8 mouse cellular contexts compared by ENCODE assay signal in the genomic region with DNA sequence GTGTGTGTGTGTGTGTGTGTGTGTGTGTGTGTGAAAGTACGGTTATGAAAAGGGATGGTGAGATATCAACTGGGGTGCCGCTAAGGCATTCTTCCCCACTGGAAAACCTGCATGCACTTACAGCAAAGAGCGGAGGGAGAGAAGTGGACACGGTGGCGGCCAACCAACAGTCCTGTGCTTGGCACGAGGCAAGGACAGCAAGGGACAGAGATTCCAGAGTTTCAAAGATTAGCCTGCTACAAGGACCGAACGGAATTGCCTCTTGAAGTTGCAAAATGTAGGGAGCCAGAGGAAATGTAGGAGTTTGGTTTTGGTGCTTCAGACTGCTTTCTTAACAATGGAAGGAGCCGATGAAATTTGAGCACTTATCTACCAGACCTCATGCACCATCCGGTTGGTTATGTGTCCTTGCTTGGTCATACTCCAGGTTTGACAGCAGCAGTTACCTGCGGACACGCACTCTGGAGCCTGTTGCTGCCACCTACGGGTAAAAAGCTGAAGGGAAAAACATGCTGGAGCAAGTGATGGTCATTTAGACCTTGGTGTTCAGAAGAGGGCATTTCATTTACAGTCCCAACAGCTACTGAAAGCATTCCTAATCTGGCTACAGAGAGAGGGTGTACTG. TPM values are rescaled to one million over a fixed set of nuclear protein-coding genes. Genes with fewer than 3 reads are reported as not detected.
DNase-seq lines count a peak whose midpoint lies in the region; ATAC-seq and TF ChIP-seq lines count a peak whose summit lies in the region.

No protein-coding gene starts in this region.

- H3K9ac ChIP-seq in forebrain, embryonic 16.5 days (replicated peaks; ENCODE audit: low read depth, low read length): peak overlapping the region; percentile 93

- H3K27ac ChIP-seq in forebrain, embryonic 16.5 days (ENCODE audit: low read length): peak overlapping the region; percentile 91

- peak; percentile 27 to 38 for DNase-seq in urinary bladder, adult 18-20 months (ENCODE audit: low spot score in 2 of 2)
- DNase-seq in urinary bladder, postnatal 10 days (ENCODE audit: low spot score): no peak
- DNase-seq in layer of hippocampus, adult 8-10 months (ENCODE audit: low spot score in 2 of 2): peak; percentile 54 to 73
- DNase-seq in lung, adult 2 months: peak; percentile 3
- DNase-seq in retina, embryonic 14.5 days (ENCODE audit: low spot score): peak; percentile 62
- no peak for DNase-seq in spleen, postnatal 14 days (ENCODE audit: low spot score in 2 of 2)

- H3K4me3 ChIP-seq in forebrain, embryonic 16.5 days (replicated peaks; ENCODE audit: low read length): peak overlapping the region; percentile 78
- H3K4me3 ChIP-seq in lung, adult 2 months (replicated peaks; ENCODE audit: extremely low read depth, low read depth, low read length): no peak overlapping the region

- H3K4me1 ChIP-seq in forebrain, embryonic 16.5 days (replicated peaks; ENCODE audit: control insufficient read depth, insufficient read depth, low read length): 0 out of 2 replicates have a peak, but pooled peaks cover 3% of the 10 kb centered on the region
- no peaks in the 10 kb centered on the region for H3K4me1 ChIP-seq in lung, adult 2 months (ENCODE audit: control insufficient read depth, insufficient read depth, low read length)

- H3K9me3 ChIP-seq in forebrain, embryonic 16.5 days (ENCODE audit: control insufficient read depth, low read length): no peaks in the 10 kb centered on the region

- TF ChIP-seq POLR2A in lung, adult 2 months (IDR thresholded peaks at IDR 0.05; ENCODE audit: borderline replicate concordance, extremely low read depth, low read depth, low read length): no peak

- H3K4me2 ChIP-seq in forebrain, embryonic 16.5 days (ENCODE audit: low read length): peak overlapping the region; percentile 82

- ATAC-seq in forebrain, embryonic 16.5 days: peak; percentile 53
- peak; percentile 37 to 48; a peak in 2 of 4 replicates for ATAC-seq in hematopoietic stem cell, adult 5-6 weeks (replicated peaks in 1 of 2; ENCODE audit: insufficient read depth in 1 of 2, low FRiP score in 2 of 2, low TSS enrichment in 1 of 2, low read depth in 1 of 2, poor library complexity in 2 of 2, severe bottlenecking in 2 of 2)

- no peaks in the 10 kb centered on the region for H3K27me3 ChIP-seq in forebrain, embryonic 16.5 days (replicated peaks; ENCODE audit: control insufficient read depth, insufficient read depth, low read length)

- no peak for TF ChIP-seq CTCF in lung, adult 2 months (IDR thresholded peaks at IDR 0.05; ENCODE audit: insufficient read depth, low read length)

- WGBS in forebrain, embryonic 16.5 days: 2% methylated on average over 13 of the region's 13 CpGs
- 5% methylated on average over 13 of the region's 13 CpGs for WGBS in lung, adult 2 months

- H3K36me3 ChIP-seq in forebrain, embryonic 16.5 days (ENCODE audit: control insufficient read depth, insufficient read depth): no peaks in the 10 kb centered on the region

RNA-seq across cellular contexts. Expression of gene Nkain2, which starts 0.4 kb away (rescaled TPM):
- 14.5 and 16.8 TPM in 2 replicates for polyA plus RNA-seq in forebrain, embryonic 16.5 days (2015; fragmentation: Nextera tagmentation; extraction: Ambion mirVana)
- total RNA-seq in hematopoietic stem cell, adult 5-6 weeks (2017): not detected in 2 replicates
- 10 to 100 TPM; 23.8 to 32.9 (median 25.6) TPM for total RNA-seq in layer of hippocampus, adult 8-10 months (2022)
- 0.05 TPM in 1 of 2 replicates, not detected in the other for polyA plus RNA-seq in lung, adult 2 months (2012; rRNA removed)

Comparison
In these comparisons a context has a peak if more than half of its experiments do, and no peak if none do; other contexts are left out.
1. DNase-seq: peak in urinary bladder, adult 18-20 months (2 of 2), layer of hippocampus, adult 8-10 months (2 of 2), lung, adult 2 months (single experiment) and retina, embryonic 14.5 days (single experiment); none in urinary bladder, postnatal 10 days (single experiment) and spleen, postnatal 14 days (0 of 2).
2. RNA of gene Nkain2, which starts 0.4 kb away (total RNA-seq): 23.8 to 32.9 TPM in layer of hippocampus, adult 8-10 months; not detected in hematopoietic stem cell, adult 5-6 weeks; every median in the first group is over 10 times any median in the second.